Mouse (Mus musculus) NIH3T3 (cell line): ENCODE data around the gene St6galnac5.

Experiments used
- DNase-seq: peaks from one replicate; pipeline ENCODE4 v3.0.0-alpha.2; 2012; ENCODE audit warnings: low read depth

St6galnac5 gene

DNA sequence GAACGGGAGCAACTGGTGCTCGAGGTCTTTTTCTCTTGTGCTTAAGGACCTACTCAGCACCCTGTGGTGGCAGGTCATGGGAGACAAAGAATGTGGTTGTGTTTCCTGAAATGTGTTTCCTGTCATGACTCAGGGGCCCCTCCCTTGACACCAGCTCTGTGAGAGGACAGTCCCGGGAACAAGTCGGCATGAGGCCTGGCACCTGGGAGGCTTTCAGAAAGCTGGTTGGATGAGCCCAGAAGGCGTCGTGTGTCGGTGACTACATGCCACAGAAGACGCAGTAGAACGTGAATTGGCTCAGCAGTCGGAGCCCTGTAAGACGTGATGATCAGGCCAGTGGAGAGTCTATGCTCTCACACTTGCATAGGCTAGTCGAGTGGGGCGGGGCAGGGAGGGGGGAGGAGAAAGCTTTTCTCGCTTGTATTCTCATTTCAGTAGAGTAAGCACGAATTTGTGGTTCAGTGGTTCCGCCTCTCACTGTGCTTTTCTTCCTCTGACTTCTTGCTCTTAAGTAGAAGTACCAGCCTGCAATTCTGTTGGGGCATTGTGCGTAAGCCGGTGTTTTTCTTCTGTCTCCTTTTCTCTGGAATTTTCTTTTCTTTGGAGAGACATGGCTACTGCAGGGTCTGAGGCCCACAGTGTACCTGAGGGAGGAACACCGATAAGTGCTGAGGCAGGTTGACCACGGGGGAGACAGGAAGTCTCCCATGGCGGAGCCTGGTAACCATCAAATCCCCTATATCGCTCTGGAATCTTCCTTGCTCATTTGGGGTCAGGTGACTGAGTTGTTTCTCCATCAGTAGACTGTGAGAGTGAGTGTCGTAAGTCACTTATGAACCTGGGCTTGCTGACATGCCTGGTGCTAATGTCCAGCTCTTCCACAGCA lies 69.6 kb downstream of the St6galnac5 start:
- DNase-seq = no peak

DNA sequence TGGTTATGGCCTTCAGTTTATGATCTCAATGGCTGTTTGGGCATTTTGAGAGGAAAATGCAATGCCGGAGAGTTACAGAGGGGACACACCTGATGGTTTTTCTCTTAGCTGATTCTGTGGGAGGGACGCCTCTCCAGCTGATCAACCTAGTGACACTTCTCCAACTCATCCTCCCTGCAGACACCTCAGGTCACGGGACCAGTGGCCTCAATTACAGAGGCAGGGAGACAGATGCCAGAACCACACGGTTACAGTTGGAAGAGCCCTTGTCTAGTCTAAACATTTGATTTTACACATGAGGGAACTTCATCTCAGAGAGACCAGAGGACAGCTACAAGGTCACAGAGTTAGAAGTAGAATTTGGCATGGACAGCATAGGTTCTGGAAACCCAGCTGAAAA lies 70.5 kb downstream of the St6galnac5 start:
- no peak for DNase-seq

GRCm38 (mm10) chr3:152907683-152908082 lies 74.4 kb downstream of the St6galnac5 start:
- DNase-seq = no peak

- peak; percentile 19 for DNase-seq
These were observed 75.0 kb downstream of the St6galnac5 start for GRCm38 (mm10) chr3:152907087-152907486.

DNA sequence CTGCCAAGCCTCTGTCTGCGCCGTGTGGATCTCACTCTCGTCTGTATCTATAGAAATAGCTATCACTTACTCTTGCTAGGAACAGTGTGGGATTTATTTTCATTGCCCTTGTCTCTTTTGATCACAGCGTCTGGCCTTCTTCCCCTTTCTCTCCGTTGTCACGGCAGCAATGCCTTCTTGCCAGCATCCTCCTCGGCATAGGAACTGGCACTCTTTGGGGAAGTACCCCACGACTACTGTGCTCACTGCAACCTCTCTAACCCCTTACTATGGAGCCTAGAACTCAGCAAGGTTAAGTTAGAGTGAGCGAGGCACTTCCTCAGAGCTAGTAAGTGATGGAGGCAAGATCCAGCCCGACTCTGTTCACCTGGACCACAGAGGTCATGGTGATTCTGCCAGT lies 76.2 kb downstream of the St6galnac5 start:
- DNase-seq = no peak

- no peak for DNase-seq
These were observed 77.0 kb downstream of the St6galnac5 start for GRCm38 (mm10) chr3:152905026-152905425.

DNA sequence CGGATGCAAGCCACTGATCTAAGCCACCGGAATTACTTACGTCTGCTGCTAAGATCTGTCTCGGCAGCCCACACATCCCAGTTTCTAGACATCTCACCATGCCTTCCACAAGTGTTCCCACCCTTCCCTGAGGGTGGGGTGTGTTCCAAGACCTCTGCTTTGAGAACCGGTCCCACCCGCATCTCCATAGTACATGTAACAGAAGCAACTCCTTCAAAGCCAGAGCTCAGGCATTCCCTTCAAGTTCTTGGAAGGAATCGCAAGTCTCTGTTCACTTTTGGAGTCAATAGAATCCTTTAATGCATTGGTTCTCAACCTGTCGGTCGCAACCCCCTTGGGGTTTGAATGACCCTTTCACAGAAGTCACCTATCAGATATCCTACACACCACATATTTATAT lies 83.1 kb downstream of the St6galnac5 start:
- no peak for DNase-seq

GRCm38 (mm10) chr3:152897196-152897595 lies 84.8 kb downstream of the St6galnac5 start:
- no peak for DNase-seq

DNA sequence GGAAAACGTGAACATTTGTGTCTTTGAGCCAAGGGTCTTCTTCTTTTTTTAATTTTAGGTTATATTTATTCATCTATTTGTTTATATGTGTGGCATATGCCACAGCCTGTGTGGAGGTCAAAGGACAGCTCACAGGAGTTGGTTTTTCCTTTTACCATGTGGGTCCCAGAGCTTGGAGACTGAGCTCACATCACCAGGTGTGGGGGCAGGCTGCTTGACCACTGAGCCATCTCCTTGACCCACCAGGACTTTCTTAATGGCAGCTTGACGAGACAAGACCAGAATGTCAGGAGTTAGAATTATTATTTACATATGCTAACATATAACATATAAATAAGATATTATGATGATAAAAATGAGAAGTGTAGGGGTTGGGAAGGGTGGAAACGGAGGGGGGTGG lies 85.9 kb downstream of the St6galnac5 start:
- DNase-seq = no peak

- DNase-seq = no peak
These were observed 87.1 kb downstream of the St6galnac5 start for GRCm38 (mm10) chr3:152894935-152895334.

DNA sequence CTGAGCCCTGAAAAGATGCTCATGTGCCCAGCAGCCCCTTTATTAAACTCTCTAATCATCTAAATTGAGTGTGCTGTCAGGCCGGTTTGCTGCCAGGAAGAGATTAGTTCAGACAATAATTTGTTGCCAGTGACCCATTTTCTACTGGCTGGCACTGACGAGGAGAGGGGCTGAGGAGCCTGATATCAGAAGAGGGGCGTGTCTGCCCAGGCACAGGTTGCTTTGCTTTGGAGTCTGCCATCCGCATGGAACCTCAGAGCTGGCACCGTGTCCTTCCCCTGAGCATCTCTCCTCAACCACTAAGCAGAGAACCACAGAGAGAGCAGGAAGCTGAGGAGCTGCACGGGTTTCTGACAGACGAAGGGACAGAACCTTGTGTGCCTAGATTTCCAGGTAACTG lies 93.9 kb downstream of the St6galnac5 start:
- DNase-seq = no peak

DNA sequence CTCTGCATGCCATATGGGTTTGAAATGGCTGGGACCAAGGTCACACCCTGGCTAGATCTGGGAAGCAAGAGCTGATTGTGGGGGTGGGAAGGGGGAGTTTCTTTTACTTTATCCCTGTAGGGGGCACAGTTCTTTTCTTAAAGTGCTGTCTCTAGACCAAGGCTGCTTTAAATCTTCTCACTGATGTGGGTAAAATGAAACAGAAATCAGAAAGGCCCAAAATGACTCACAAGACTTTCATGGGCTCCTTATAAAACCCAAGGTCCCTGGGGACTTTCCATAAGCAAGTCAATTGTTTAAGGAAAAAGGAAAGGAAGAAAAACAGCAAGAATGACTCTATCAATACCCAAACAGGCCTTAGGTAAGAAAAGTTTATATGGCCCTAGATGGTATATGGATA lies 95.3 kb downstream of the St6galnac5 start:
- peak; percentile 25 for DNase-seq

- DNase-seq = no peak
These were observed 98.5 kb downstream of the St6galnac5 start for GRCm38 (mm10) chr3:152883556-152883955.

DNA sequence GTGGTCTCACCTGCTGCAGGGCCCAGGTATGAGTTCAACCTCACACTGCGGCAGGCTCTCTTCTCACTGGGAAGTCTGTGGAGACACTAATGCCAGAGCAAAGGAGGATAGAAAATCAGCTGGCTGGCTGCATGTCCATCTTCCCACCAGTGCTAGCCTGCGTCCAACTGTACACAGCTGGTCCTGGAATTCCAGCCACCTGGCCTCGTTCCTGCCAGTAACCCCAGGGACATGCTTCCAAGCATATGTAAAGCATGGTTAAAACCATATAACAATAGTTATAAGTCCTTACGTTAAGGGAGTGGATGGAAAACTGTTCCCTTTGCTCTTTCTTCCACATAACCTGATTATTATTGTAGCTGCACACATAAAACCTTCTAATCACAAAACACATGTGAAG lies 100.3 kb downstream of the St6galnac5 start:
- DNase-seq = no peak

- DNase-seq = no peak
These were observed 101.8 kb downstream of the St6galnac5 start for GRCm38 (mm10) chr3:152880121-152880835.

- no peak for DNase-seq
These were observed 106.2 kb downstream of the St6galnac5 start for GRCm38 (mm10) chr3:152875723-152876290.

GRCm38 (mm10) chr3:152874431-152875355 lies 107.4 kb downstream of the St6galnac5 start:
- no peak for DNase-seq

- DNase-seq = no peak
These were observed 109.5 kb downstream of the St6galnac5 start for GRCm38 (mm10) chr3:152872596-152872995.

DNA sequence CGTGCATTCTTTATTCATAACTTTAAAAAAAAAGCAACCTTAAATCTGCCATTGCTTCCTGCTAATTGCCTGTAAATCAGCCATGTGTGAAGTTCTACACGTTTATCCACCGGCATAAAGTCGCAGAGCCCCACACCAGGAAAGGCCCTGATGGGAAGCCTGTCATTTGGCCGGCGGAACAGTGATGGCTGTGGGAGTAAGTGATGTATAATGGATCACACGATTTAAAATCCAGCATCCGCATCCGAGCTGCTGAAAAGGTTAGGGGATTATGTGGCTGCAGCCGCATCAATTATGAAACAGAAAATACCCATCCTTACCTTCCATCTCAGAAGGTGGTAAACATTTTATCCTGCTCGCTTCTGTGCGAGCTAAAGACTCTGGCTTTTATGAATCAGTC lies 110.0 kb downstream of the St6galnac5 start:
- no peak for DNase-seq

- DNase-seq = no peak
These were observed 114.2 kb downstream of the St6galnac5 start for GRCm38 (mm10) chr3:152867654-152868525.
